Mouse (Mus musculus): ENCODE results near the gene Tomm40l. TPM values are rescaled to one million over a fixed set of nuclear protein-coding genes. Genes with fewer than 3 reads are reported as not detected.

Gene Tomm40l
- polyA plus RNA-seq, 1 experiment from 2014 or later, result 6.6 TPM

DNA sequence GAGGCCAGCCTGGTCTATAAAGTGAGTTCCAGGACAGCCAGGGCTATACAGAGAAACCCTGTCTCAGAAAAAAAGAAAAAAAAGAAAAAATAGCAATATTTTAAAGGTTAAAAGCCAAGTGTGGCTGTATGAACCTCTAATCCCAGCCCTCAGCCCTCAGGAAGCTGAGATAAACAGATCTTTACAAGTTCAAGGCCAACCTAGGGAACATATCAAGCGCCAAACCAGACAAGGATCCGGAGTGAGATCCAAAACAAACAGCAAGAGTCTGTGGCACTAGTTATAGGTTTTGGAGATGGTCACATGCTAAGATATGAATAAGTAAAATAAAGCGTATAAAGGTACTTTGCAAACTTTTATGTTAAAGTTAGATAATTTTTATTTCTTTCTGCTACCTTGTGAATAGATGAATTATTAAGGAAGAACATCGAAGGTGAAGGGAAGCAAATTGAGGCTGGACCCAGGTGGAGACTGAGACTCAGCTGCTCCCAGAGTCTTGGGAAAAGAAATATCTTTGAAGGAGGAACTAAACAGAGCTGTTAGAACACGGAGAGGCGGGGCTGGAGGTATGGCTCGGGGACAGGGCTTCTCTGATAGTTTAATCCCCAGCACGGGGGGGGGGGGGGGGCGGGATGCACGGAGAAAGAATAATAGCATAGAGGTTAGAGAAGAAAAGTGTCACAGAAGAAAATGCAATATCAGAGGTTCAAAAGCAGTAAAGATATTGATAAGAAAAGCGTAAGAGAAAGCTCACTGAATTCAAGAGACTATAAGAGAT is 18.7 kb downstream of the Tomm40l start:
- Histone ChIP-seq H3K27ac (ENCODE audit: low read depth) (peak overlapping the region; percentile 91), H3K4me3 (ENCODE audit: low read depth, low read length) (no peak overlapping the region), H3K4me2 (ENCODE audit: low read depth, low read length) (0 out of 2 replicates have a peak overlapping the region, but pooled peaks have one; percentile 30), H3K27me3 (ENCODE audit: insufficient read depth, low read length) (no peaks in the 10 kb centered on the region), H3K36me3 (replicated peaks; ENCODE audit: insufficient read depth, low read length) (no peaks in the 10 kb centered on the region), H3K9me3 (ENCODE audit: low read length) (no peaks in the 10 kb centered on the region), H3K9ac (replicated peaks) (no peak overlapping the region), H3K4me1 (ENCODE audit: insufficient read depth) (no peaks in the 10 kb centered on the region)
- DNase-seq (peak; percentile 42), ATAC-seq (peak; percentile 84)
- WGBS (ENCODE audit: insufficient replicate concordance), result 30% methylated on average over 10 of the region's 11 CpGs
- TF ChIP-seq EP300 (IDR thresholded peaks at IDR 0.05; ENCODE audit: low read depth) (0 out of 2 replicates have a peak, but pooled peaks have one; percentile 12), CTCF (IDR thresholded peaks at IDR 0.05; ENCODE audit: low read depth) (no peak)

GRCm38 (mm10) chr1:171200769-171201168 is 21.5 kb downstream of the Tomm40l start:
- Histone ChIP-seq H3K27me3 (ENCODE audit: insufficient read depth, low read length) (peaks cover 9% of the 10 kb centered on the region; the same call in 1 of the 2 replicates), H3K4me3 (ENCODE audit: low read depth, low read length) (no peak overlapping the region), H3K9me3 (ENCODE audit: low read length) (no peaks in the 10 kb centered on the region), H3K4me1 (ENCODE audit: insufficient read depth) (peaks cover 6% of the 10 kb centered on the region; the same call in 1 of the 2 replicates), H3K27ac (ENCODE audit: low read depth) (no peak overlapping the region), H3K36me3 (replicated peaks; ENCODE audit: insufficient read depth, low read length) (no peaks in the 10 kb centered on the region), H3K4me2 (ENCODE audit: low read depth, low read length) (no peak overlapping the region), H3K9ac (replicated peaks) (no peak overlapping the region)
- ATAC-seq, result no peak
- 93% methylated on average over 1 of the region's 1 CpGs for WGBS (ENCODE audit: insufficient replicate concordance)
- no peak for TF ChIP-seq EP300 (IDR thresholded peaks at IDR 0.05; ENCODE audit: low read depth)
- TF ChIP-seq CTCF (IDR thresholded peaks at IDR 0.05; ENCODE audit: low read depth), result no peak
- DNase-seq, result no peak

GRCm38 (mm10) chr1:171199532-171199931 is 22.8 kb downstream of the Tomm40l start:
- peaks cover 8% of the 10 kb centered on the region; the same call in 1 of the 2 replicates for H3K4me1 ChIP-seq (ENCODE audit: insufficient read depth)
- no peak overlapping the region for H3K4me2 ChIP-seq (ENCODE audit: low read depth, low read length)
- no peaks in the 10 kb centered on the region for H3K36me3 ChIP-seq (replicated peaks; ENCODE audit: insufficient read depth, low read length)
- DNase-seq (no peak), ATAC-seq (no peak)
- H3K27ac ChIP-seq (ENCODE audit: low read depth), result no peak overlapping the region
- 64% methylated on average over 1 of the region's 1 CpGs for WGBS (ENCODE audit: insufficient replicate concordance)
- TF ChIP-seq EP300 (IDR thresholded peaks at IDR 0.05; ENCODE audit: low read depth), result no peak
- TF ChIP-seq CTCF (IDR thresholded peaks at IDR 0.05; ENCODE audit: low read depth), result no peak
- no peak overlapping the region for H3K9ac ChIP-seq (replicated peaks)
- H3K4me3 ChIP-seq (ENCODE audit: low read depth, low read length), result no peak overlapping the region
- peaks cover 17% of the 10 kb centered on the region; the same call in 1 of the 2 replicates for H3K27me3 ChIP-seq (ENCODE audit: insufficient read depth, low read length)
- H3K9me3 ChIP-seq (ENCODE audit: low read length), result no peaks in the 10 kb centered on the region

DNA sequence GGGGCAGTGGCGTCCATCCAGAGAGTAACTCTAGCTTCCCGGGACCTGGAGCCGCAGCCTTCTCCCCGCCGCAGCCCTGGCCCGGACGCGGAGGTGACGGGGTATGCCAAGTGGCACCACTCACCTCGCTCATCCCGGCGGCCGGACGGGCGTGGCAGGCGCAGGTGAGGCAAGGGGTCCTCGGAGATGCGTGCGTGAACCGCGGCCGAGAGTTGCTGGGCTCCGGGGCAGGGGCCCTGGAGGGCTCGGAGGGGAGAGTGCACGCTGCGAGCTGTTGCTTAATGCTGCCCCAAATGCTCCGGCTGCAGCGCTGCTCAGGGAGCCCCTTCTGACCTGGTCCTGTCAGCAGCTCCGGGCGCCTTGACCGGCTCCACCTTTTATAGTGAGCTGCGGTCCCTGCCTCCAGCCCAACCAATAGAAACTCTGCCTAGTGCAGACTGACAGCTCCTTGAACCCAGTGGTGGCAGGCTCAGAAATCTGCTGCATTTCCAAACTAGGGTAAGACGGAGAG is 26.4 kb downstream of the Tomm40l start, which contains the start of gene Pcp4l1:
TSS of gene Pcp4l1 (minus strand) at position 382 of the 511 bp plus-strand sequence.
- TF ChIP-seq CTCF (IDR thresholded peaks at IDR 0.05; ENCODE audit: low read depth), result no peak
- no peak for TF ChIP-seq EP300 (IDR thresholded peaks at IDR 0.05; ENCODE audit: low read depth)
- peaks cover 21% of the 10 kb centered on the region for H3K27me3 ChIP-seq (ENCODE audit: insufficient read depth, low read length)
- H3K9me3 ChIP-seq (ENCODE audit: low read length), result no peaks in the 10 kb centered on the region
- peaks cover 8% of the 10 kb centered on the region; the same call in 1 of the 2 replicates for H3K4me1 ChIP-seq (ENCODE audit: insufficient read depth)
- H3K27ac ChIP-seq (ENCODE audit: low read depth), result no peak within 1 kb of the TSS
- ATAC-seq (peak; percentile 82), DNase-seq (peak; percentile 60)
- H3K4me2 ChIP-seq (ENCODE audit: low read depth, low read length), result peak within 1 kb of the TSS; percentile 77
- WGBS (ENCODE audit: insufficient replicate concordance), result under 1% methylated on average over 32 of the region's 33 CpGs
- peak within 1 kb of the TSS; percentile 57 for H3K4me3 ChIP-seq (ENCODE audit: low read depth, low read length)
- H3K36me3 ChIP-seq (replicated peaks; ENCODE audit: insufficient read depth, low read length), result no peaks in the 10 kb centered on the region
- peak within 1 kb of the TSS; percentile 39 for H3K9ac ChIP-seq (replicated peaks)

GRCm38 (mm10) chr1:171195046-171195822 is 27.1 kb downstream of the Tomm40l start:
- ATAC-seq (no peak), DNase-seq (no peak)
- Histone ChIP-seq H3K9me3 (ENCODE audit: low read length) (no peaks in the 10 kb centered on the region), H3K4me2 (ENCODE audit: low read depth, low read length) (peak overlapping the region; percentile 77), H3K36me3 (replicated peaks; ENCODE audit: insufficient read depth, low read length) (no peaks in the 10 kb centered on the region), H3K27ac (ENCODE audit: low read depth) (no peak overlapping the region), H3K9ac (replicated peaks) (peak overlapping the region; percentile 39), H3K4me1 (ENCODE audit: insufficient read depth) (peaks cover 8% of the 10 kb centered on the region; the same call in 1 of the 2 replicates), H3K4me3 (ENCODE audit: low read depth, low read length) (peak overlapping the region; percentile 57), H3K27me3 (ENCODE audit: insufficient read depth, low read length) (peaks cover 21% of the 10 kb centered on the region)
- TF ChIP-seq EP300 (IDR thresholded peaks at IDR 0.05; ENCODE audit: low read depth) (no peak), CTCF (IDR thresholded peaks at IDR 0.05; ENCODE audit: low read depth) (no peak)
- WGBS (ENCODE audit: insufficient replicate concordance), result 11% methylated on average over 20 of the region's 20 CpGs

All from liver, postnatal 0 days (tissue).